Mouse (Mus musculus): ENCODE results near the gene Zfp618. TPM values are rescaled to one million over a fixed set of nuclear protein-coding genes. Genes with fewer than 3 reads are reported as not detected.
A peak's percentile ranks its signal among the peaks of the same experiment; 100 is the strongest.

Gene Zfp618
- polyA plus RNA-seq, 1 experiment from 2014 or later = 18.4 TPM

- ATAC-seq = peak; percentile 82
- Histone ChIP-seq H3K9ac (replicated peaks; ENCODE audit: low read depth, low read length) (no peak overlapping the region), H3K4me1 (replicated peaks; ENCODE audit: control insufficient read depth, insufficient read depth, low read length) (peaks cover under 1% of the 10 kb centered on the region; the same call in 1 of the 2 replicates), H3K27me3 (replicated peaks; ENCODE audit: control insufficient read depth, insufficient read depth, low read length) (no peaks in the 10 kb centered on the region), H3K9me3 (ENCODE audit: control insufficient read depth, low read length) (no peaks in the 10 kb centered on the region), H3K4me2 (ENCODE audit: low read length) (no peak overlapping the region), H3K4me3 (replicated peaks; ENCODE audit: low read length) (no peak overlapping the region), H3K36me3 (ENCODE audit: control insufficient read depth, insufficient read depth) (no peaks in the 10 kb centered on the region), H3K27ac (ENCODE audit: low read length) (no peak overlapping the region)
- 51% methylated on average over 8 of the region's 8 CpGs for WGBS
Measured at GRCm38 (mm10) chr4:63084473-63084889, 119.1 kb downstream of the Zfp618 start.

- 100% methylated on average over 1 of the region's 1 CpGs for WGBS
- Histone ChIP-seq H3K4me2 (ENCODE audit: low read length) (no peak overlapping the region), H3K9ac (replicated peaks; ENCODE audit: low read depth, low read length) (no peak overlapping the region), H3K27ac (ENCODE audit: low read length) (no peak overlapping the region), H3K9me3 (ENCODE audit: control insufficient read depth, low read length) (no peaks in the 10 kb centered on the region), H3K36me3 (ENCODE audit: control insufficient read depth, insufficient read depth) (no peaks in the 10 kb centered on the region), H3K4me3 (replicated peaks; ENCODE audit: low read length) (no peak overlapping the region), H3K4me1 (replicated peaks; ENCODE audit: control insufficient read depth, insufficient read depth, low read length) (no peaks in the 10 kb centered on the region), H3K27me3 (replicated peaks; ENCODE audit: control insufficient read depth, insufficient read depth, low read length) (no peaks in the 10 kb centered on the region)
- ATAC-seq = no peak
Measured at GRCm38 (mm10) chr4:63089484-63089883, 124.1 kb downstream of the Zfp618 start.

GRCm38 (mm10) chr4:63091151-63091550 is 125.8 kb downstream of the Zfp618 start:
- H3K4me3 ChIP-seq (replicated peaks; ENCODE audit: low read length) = no peak overlapping the region
- H3K4me1 ChIP-seq (replicated peaks; ENCODE audit: control insufficient read depth, insufficient read depth, low read length) = no peaks in the 10 kb centered on the region
- H3K9me3 ChIP-seq (ENCODE audit: control insufficient read depth, low read length) = no peaks in the 10 kb centered on the region
- H3K27ac ChIP-seq (ENCODE audit: low read length) = no peak overlapping the region
- no peak overlapping the region for H3K4me2 ChIP-seq (ENCODE audit: low read length)
- ATAC-seq = no peak
- 85% methylated on average over 5 of the region's 5 CpGs for WGBS
- no peaks in the 10 kb centered on the region for H3K36me3 ChIP-seq (ENCODE audit: control insufficient read depth, insufficient read depth)
- no peak overlapping the region for H3K9ac ChIP-seq (replicated peaks; ENCODE audit: low read depth, low read length)
- H3K27me3 ChIP-seq (replicated peaks; ENCODE audit: control insufficient read depth, insufficient read depth, low read length) = no peaks in the 10 kb centered on the region

- WGBS = 78% methylated on average over 1 of the region's 1 CpGs
- ATAC-seq = no peak
Measured at GRCm38 (mm10) chr4:63097603-63098002, 132.2 kb downstream of the Zfp618 start.

GRCm38 (mm10) chr4:63100478-63100877 is 135.1 kb downstream of the Zfp618 start:
- H3K9me3 ChIP-seq (ENCODE audit: control insufficient read depth, low read length) = no peaks in the 10 kb centered on the region
- H3K4me3 ChIP-seq (replicated peaks; ENCODE audit: low read length) = no peak overlapping the region
- no peak overlapping the region for H3K4me2 ChIP-seq (ENCODE audit: low read length)
- no peaks in the 10 kb centered on the region for H3K4me1 ChIP-seq (replicated peaks; ENCODE audit: control insufficient read depth, insufficient read depth, low read length)
- no peak for ATAC-seq
- no peak overlapping the region for H3K27ac ChIP-seq (ENCODE audit: low read length)
- H3K36me3 ChIP-seq (ENCODE audit: control insufficient read depth, insufficient read depth) = peaks cover 2% of the 10 kb centered on the region; the same call in 1 of the 2 replicates
- WGBS = 92% methylated on average over 11 of the region's 11 CpGs
- no peak overlapping the region for H3K9ac ChIP-seq (replicated peaks; ENCODE audit: low read depth, low read length)
- H3K27me3 ChIP-seq (replicated peaks; ENCODE audit: control insufficient read depth, insufficient read depth, low read length) = no peaks in the 10 kb centered on the region

More at GRCm38 (mm10) chr4:63097603-63098002, 132.2 kb downstream of the Zfp618 start:
- no peak overlapping the region for H3K27ac ChIP-seq (ENCODE audit: low read length)
- H3K4me2 ChIP-seq (ENCODE audit: low read length) = no peak overlapping the region
- peaks cover 2% of the 10 kb centered on the region; the same call in 1 of the 2 replicates for H3K36me3 ChIP-seq (ENCODE audit: control insufficient read depth, insufficient read depth)
- no peak overlapping the region for H3K4me3 ChIP-seq (replicated peaks; ENCODE audit: low read length)
- H3K9ac ChIP-seq (replicated peaks; ENCODE audit: low read depth, low read length) = no peak overlapping the region
- no peaks in the 10 kb centered on the region for H3K4me1 ChIP-seq (replicated peaks; ENCODE audit: control insufficient read depth, insufficient read depth, low read length)
- H3K27me3 ChIP-seq (replicated peaks; ENCODE audit: control insufficient read depth, insufficient read depth, low read length) = no peaks in the 10 kb centered on the region
- no peaks in the 10 kb centered on the region for H3K9me3 ChIP-seq (ENCODE audit: control insufficient read depth, low read length)

- WGBS = 95% methylated on average over 4 of the region's 4 CpGs
- H3K9me3 ChIP-seq (ENCODE audit: control insufficient read depth, low read length) = no peaks in the 10 kb centered on the region
- no peak overlapping the region for H3K9ac ChIP-seq (replicated peaks; ENCODE audit: low read depth, low read length)
- no peak for ATAC-seq
- no peak overlapping the region for H3K4me2 ChIP-seq (ENCODE audit: low read length)
- no peaks in the 10 kb centered on the region for H3K4me1 ChIP-seq (replicated peaks; ENCODE audit: control insufficient read depth, insufficient read depth, low read length)
- H3K27me3 ChIP-seq (replicated peaks; ENCODE audit: control insufficient read depth, insufficient read depth, low read length) = no peaks in the 10 kb centered on the region
- peaks cover 2% of the 10 kb centered on the region; the same call in 1 of the 2 replicates for H3K36me3 ChIP-seq (ENCODE audit: control insufficient read depth, insufficient read depth)
- no peak overlapping the region for H3K27ac ChIP-seq (ENCODE audit: low read length)
- H3K4me3 ChIP-seq (replicated peaks; ENCODE audit: low read length) = no peak overlapping the region
Measured at GRCm38 (mm10) chr4:63102025-63102424, 136.7 kb downstream of the Zfp618 start.

GRCm38 (mm10) chr4:63105651-63106050 is 140.3 kb downstream of the Zfp618 start:
- Histone ChIP-seq H3K27me3 (replicated peaks; ENCODE audit: control insufficient read depth, insufficient read depth, low read length) (no peaks in the 10 kb centered on the region), H3K9me3 (ENCODE audit: control insufficient read depth, low read length) (no peaks in the 10 kb centered on the region), H3K4me3 (replicated peaks; ENCODE audit: low read length) (no peak overlapping the region), H3K36me3 (ENCODE audit: control insufficient read depth, insufficient read depth) (no peaks in the 10 kb centered on the region), H3K4me2 (ENCODE audit: low read length) (no peak overlapping the region), H3K27ac (ENCODE audit: low read length) (no peak overlapping the region), H3K4me1 (replicated peaks; ENCODE audit: control insufficient read depth, insufficient read depth, low read length) (no peaks in the 10 kb centered on the region), H3K9ac (replicated peaks; ENCODE audit: low read depth, low read length) (no peak overlapping the region)
- 80% methylated on average over 8 of the region's 8 CpGs for WGBS
- ATAC-seq = no peak

GRCm38 (mm10) chr4:63118639-63119437 is 153.5 kb downstream of the Zfp618 start:
- Histone ChIP-seq H3K4me1 (replicated peaks; ENCODE audit: control insufficient read depth, insufficient read depth, low read length) (no peaks in the 10 kb centered on the region), H3K4me3 (replicated peaks; ENCODE audit: low read length) (no peak overlapping the region), H3K27me3 (replicated peaks; ENCODE audit: control insufficient read depth, insufficient read depth, low read length) (no peaks in the 10 kb centered on the region), H3K9ac (replicated peaks; ENCODE audit: low read depth, low read length) (no peak overlapping the region), H3K27ac (ENCODE audit: low read length) (no peak overlapping the region), H3K4me2 (ENCODE audit: low read length) (no peak overlapping the region), H3K36me3 (ENCODE audit: control insufficient read depth, insufficient read depth) (peaks cover 6% of the 10 kb centered on the region; the same call in 1 of the 2 replicates), H3K9me3 (ENCODE audit: control insufficient read depth, low read length) (0 out of 2 replicates have a peak, but pooled peaks cover 3% of the 10 kb centered on the region)
- ATAC-seq = peak; percentile 94
- 89% methylated on average over 5 of the region's 5 CpGs for WGBS

- WGBS = 20% methylated on average over 8 of the region's 8 CpGs
- H3K27me3 ChIP-seq (replicated peaks; ENCODE audit: control insufficient read depth, insufficient read depth, low read length) = no peaks in the 10 kb centered on the region
- 0 out of 2 replicates have a peak, but pooled peaks cover 3% of the 10 kb centered on the region for H3K9me3 ChIP-seq (ENCODE audit: control insufficient read depth, low read length)
- peaks cover 6% of the 10 kb centered on the region; the same call in 1 of the 2 replicates for H3K36me3 ChIP-seq (ENCODE audit: control insufficient read depth, insufficient read depth)
- H3K4me1 ChIP-seq (replicated peaks; ENCODE audit: control insufficient read depth, insufficient read depth, low read length) = no peaks in the 10 kb centered on the region
- no peak overlapping the region for H3K4me3 ChIP-seq (replicated peaks; ENCODE audit: low read length)
- no peak overlapping the region for H3K9ac ChIP-seq (replicated peaks; ENCODE audit: low read depth, low read length)
- H3K4me2 ChIP-seq (ENCODE audit: low read length) = no peak overlapping the region
- no peak overlapping the region for H3K27ac ChIP-seq (ENCODE audit: low read length)
- no peak for ATAC-seq
Measured at GRCm38 (mm10) chr4:63124861-63125466, 159.6 kb downstream of the Zfp618 start.

All from forebrain, embryonic 16.5 days (tissue).